Mouse (Mus musculus) CD4-positive, CD25-positive, alpha-beta regulatory T cell (primary cell): Measurements from ENCODE around the gene Ankrd13a. TPM values are rescaled to one million over a fixed set of nuclear protein-coding genes. Genes with fewer than 3 reads are reported as not detected.

Experiments used
- polyA plus RNA-seq: library from polyadenylated mRNA; unstranded; fragments of 100-300 nt; shearing (Covaris generic); gene quantifications from one replicate; pipeline ENCODE4 v1.2.1, GENCODE M21; 2017

Ankrd13a gene
- polyA plus RNA-seq = 181 TPM

DNA sequence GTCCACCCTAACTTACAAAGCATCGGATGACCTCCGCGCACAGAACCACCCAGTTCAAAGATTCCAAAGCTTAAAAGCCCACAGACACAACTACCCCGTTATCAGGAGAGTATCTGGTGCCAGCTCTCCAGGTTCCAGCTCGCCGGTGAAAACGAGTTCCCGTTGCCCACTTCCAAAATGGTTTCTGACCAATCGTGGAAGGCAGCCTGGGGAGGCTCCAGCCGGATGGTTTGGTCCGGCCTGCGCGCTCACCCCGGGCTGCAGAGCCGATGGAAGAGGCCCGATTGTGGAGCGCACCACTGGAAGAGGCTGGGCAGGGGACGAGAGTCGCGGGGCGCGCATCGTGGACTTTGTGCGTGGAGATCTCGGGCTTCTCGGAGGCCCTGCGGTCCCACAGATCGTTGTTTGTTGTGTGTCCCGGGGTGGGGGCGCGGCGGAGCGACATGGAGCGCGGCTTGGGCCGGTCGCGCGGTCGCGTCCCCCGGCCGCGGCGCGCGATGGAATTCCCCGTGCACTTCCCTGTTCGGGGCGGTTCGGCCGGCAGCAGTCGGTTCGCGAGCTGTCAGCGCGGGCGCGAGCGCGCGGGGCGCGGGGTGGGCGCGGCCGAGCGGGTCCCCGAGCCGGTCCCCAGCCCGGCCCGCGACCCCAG is at the start of gene Ankrd13a:
TSS of gene Ankrd13a (plus strand) at position 275 of the 649 bp plus-strand sequence.

DNA sequence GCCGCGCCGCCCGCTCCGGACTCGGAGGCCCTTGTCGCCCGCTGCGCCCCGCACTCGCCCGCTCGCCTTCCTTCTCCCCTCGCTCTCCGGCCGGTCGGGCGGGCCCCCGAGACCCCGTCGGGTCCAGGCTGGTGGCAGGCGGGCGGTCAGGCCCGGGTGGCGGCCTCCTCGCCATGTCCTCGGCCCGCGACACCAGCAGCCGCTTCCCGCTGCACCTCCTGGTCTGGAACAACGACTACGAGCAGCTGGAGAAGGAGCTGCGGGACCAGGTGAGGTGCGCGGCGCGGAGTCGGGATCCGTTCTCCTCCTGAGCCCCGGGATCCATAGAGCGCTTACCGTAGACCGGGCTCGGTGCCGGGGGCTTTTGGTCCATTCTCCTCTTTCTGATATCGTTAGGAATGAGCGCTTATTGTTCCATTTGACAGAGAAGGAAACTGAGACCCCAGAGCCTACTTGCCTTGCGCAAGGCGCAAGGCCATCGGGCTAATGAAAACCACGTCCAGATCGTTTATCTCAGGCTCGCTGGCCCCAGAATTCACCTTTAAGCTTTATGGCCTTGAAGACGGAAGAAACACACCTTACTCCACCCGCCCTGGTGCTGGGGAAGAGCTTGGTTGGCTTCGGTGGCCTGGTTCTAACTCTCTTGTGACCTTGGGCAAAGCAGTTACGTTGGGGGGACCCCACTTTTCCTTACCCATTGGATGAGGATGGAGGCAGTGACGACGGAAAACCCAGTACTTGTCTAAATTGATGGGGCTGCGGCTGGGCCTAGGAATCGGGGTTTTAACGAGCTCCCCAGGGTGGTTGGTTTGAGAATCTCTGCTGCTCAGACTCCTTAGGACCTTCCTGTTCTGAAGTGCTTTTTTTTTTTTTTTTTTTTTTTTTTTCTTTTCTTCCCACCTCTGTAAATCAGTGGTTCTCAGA is 841 bp downstream of the Ankrd13a start, which contains the start of gene Git2:
TSS of gene Git2 (minus strand) at position 462 of the 924 bp plus-strand sequence.

DNA sequence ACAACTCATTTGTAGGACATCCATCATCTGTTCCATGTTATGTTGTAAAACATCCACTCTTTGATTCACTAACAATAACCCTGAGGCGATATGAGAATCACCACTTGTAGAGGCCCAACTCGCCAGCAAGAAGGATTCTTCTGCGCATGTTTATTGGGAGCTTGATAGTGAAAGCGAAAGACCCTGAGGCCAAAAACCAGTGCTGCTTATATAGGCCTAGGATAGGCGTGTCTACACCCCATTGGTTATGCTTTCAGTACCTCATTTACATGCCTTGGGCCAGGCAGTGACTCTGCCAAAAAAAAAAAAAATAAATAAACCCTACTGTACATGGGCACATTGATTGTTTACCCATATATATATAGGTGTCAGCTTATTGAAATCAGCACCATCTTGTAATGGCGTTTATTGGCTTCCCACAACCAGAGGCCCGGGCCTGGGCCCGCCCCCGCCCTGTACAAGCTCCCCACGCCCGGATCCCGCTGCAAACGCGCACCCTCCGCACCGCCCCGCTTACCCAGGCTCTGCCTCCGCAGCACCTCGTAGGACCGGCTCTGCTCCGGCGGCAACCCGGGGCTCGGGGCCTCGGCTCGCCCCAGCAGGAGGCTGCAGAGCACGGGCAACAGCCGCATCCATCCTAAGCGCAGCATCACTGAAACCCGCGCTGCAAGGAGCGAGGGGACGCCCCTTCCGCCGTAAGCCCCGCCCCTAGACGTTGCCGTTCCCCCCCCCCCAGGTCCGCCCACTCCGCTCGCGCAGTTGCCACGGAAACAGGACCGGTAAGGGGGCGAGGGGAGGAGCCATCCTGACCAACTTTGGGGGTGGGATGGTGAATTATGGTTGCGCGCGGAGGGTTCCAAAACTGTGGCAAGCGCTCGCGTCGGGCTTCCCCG is 48.6 kb downstream of the Ankrd13a start, which contains the start of gene 1500011B03Rik:
TSS of gene 1500011B03Rik (minus strand) at position 673 of the 893 bp plus-strand sequence.

DNA sequence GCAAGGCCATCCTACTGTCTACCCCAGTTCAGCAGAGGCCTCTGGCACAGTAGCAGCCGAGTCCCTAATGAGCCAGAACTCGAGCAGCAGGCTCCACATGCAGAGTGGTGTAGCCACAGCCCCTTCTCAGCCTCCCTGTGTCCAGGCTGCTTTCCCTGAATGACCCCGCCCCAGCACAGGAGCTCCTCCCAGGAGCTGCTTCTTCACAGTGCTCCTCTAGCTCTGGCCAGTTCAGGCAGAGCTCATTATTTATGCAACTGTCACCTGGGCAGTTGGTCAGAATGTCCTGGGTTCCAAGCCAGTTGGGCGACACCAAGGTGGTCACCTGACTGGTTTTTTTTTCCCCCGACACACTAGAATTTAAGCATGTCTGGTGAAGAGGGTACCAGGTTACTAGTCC is 78.9 kb downstream of the Ankrd13a start, which contains the start of gene 4930519G04Rik:
TSS of gene 4930519G04Rik (plus strand) at position 301 of the 400 bp plus-strand sequence.

Other genes with a start within 250 kb of the Ankrd13a start
- gene Fam222a, start 206.7 kb upstream of the Ankrd13a start, polyA plus RNA-seq = 0.65 TPM
- 0.67 TPM for gene Trpv4, start 116.3 kb upstream of the Ankrd13a start, polyA plus RNA-seq
- gene Gltp, start 83.7 kb upstream of the Ankrd13a start, polyA plus RNA-seq = 323 TPM
- gene Tchp, start 66.9 kb upstream of the Ankrd13a start, polyA plus RNA-seq = 22.4 TPM
- 148 TPM for gene Git2, start 840 bp downstream of the Ankrd13a start, polyA plus RNA-seq
- gene 1500011B03Rik, start 48.8 kb downstream of the Ankrd13a start, polyA plus RNA-seq = 67.8 TPM
- not detected for gene 4930519G04Rik, start 79.0 kb downstream of the Ankrd13a start, polyA plus RNA-seq
- gene Gm9936, start 84.0 kb downstream of the Ankrd13a start, polyA plus RNA-seq = not detected
- 16.4 TPM for gene Oasl2, start 122.3 kb downstream of the Ankrd13a start, polyA plus RNA-seq
- 7.4 TPM for gene Oasl1, start 148.6 kb downstream of the Ankrd13a start, polyA plus RNA-seq
- gene 2210016L21Rik, start 167.5 kb downstream of the Ankrd13a start, polyA plus RNA-seq = 43.9 TPM
- 0.06 TPM for gene Hnf1a, start 196.4 kb downstream of the Ankrd13a start, polyA plus RNA-seq
- gene Sppl3, start 236.5 kb downstream of the Ankrd13a start, polyA plus RNA-seq = 69.4 TPM